Mouse (Mus musculus) thymus, adult 2 months (tissue): ENCODE data around the gene Cdyl.

Experiments used
- CTCF ChIP-seq: fragments of 200-500 bp; IDR thresholded peaks from 2 replicates; pipeline ENCODE4 v1.5.1; 2012; ENCODE audit warnings: mild to moderate bottlenecking, control low read depth, low read length, moderate library complexity, borderline replicate concordance; ENCODE audit not compliant: control insufficient read depth, poor library complexity, insufficient read depth; ENCODE audit errors: extremely low read depth
- POLR2A ChIP-seq: fragments of 200-500 bp; IDR thresholded peaks from 2 replicates; pipeline ENCODE4 v1.6.1; 2012; ENCODE audit warnings: mild to moderate bottlenecking, low read length, control low read depth, moderate library complexity; ENCODE audit not compliant: control insufficient read depth, poor library complexity, insufficient read depth; ENCODE audit errors: extremely low read depth

DNA sequence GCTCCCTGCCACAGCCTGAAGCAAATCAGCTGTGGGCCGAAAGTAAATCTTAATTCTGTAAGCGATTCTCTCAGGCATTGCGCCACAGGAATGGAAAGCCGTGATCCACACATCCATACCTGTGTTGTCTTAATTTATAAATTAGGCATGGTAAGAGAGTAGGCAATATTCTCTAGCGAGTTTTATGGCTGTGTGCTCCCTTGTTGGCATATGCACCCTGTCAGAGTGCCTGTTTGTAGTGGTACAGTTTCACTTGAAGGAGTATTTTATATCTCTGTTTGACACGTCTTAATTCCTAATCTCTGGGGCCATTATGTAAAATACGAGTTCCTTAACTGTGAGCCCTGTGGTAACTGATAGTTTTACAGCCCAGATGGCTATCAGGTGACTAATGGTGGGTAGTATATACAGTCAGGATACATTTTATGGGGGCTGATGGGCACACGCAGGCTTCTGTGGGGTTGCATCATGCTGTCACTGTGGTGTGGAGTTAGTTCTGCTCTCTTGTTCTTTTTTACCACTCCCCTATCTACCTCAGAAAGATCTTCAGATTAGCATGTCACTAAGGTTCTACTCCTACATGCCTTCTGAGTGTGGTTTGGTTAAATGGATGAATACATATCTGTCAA is 96.1 kb downstream of the Cdyl start:
- TF ChIP-seq POLR2A: no peak
- no peak for TF ChIP-seq CTCF
